Mouse (Mus musculus) ES-CJ7 (cell line): ENCODE results near the gene Cep85l.
A peak's percentile ranks its signal among the peaks of the same experiment; 100 is the strongest.

Experiments
- DNase-seq: peaks from one replicate; pipeline ENCODE4 v3.0.0; 2011; ENCODE audit warnings: low read depth, low spot score

Gene Cep85l

DNA sequence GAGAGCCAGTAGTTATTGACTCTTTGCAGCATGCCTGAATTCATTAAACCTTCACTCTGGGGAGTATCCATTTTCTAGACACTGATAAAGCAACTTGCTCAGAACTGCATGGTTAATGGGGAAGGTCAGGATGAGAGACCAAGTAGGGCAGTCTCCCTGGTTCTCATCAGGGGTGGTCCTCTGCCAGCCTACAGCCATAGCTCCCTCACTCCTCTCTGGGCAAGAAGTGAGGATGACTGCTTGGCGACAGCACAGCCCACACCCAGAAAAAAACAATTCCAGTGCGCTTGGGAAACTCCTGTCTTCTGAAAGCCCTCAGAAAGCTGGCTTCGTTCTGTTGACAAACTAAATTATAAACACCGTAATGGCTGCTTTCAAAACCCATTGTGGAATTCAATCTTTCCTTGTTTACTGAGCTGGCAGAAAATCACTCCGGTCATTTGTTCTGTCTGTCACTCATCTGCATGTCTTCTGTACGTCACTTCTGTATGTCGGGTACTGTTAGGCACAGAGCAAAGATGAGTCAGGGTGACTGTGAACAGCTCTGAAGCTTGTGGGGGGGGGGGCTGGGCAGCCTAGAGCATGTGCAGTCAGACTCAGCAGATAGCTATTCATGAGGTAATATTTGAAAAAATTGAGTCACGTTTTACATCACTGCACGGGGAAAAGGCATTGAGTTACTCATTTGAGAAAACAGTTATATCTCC, 15.3 kb upstream of the Cep85l start:
- DNase-seq, result no peak

DNA sequence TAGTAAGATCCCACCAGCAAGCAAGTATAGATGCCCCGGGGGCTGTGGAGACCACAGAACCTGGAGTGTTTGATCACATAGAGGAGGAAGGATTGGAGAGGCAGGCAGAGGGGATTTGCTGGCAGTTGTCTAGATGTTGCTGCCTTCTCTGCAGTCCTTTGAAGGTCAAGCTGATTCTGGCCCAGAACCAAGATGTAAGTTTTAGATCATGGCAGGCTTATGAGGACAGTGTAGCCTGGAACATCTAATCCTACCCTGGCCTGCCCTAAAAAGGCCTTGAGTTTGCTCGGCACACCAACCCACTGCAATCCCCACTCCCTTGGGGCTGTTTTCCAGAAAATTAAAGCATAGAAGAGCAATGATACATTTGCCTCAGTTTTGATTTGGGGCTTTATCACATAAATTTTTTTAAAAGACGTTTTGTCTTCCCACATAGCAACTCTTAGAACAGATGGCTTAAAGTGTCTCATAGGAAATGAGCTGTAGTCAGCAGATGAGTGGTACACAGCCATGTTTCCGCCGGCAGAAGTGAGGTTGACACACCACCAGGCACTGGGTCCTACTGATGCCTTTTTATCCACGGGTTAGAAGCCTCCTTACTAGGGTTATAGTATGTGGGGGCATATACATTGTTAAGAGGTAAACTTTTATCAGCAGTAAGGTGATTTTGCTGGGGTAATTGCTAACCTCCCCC, 8.6 kb upstream of the Cep85l start:
- no peak for DNase-seq

DNA sequence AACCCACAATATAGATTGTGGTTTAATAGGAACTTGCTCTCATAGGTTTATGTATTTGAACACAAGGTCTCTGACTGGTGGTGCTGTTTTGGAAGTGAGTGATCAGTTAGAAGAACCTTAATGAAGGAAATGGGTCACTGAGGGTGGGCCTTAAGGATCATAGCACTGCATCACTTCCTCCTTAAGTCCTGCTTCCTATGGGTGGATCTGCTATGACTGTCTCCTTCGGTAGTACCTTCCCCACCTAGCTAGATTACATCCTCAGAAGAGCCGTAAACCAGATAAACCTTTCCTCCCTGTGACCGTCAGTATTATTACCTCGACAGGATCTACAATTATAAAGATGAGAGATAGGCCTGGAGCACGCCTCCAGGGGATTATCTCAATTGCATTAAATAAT, 5.7 kb upstream of the Cep85l start:
- no peak for DNase-seq

DNA sequence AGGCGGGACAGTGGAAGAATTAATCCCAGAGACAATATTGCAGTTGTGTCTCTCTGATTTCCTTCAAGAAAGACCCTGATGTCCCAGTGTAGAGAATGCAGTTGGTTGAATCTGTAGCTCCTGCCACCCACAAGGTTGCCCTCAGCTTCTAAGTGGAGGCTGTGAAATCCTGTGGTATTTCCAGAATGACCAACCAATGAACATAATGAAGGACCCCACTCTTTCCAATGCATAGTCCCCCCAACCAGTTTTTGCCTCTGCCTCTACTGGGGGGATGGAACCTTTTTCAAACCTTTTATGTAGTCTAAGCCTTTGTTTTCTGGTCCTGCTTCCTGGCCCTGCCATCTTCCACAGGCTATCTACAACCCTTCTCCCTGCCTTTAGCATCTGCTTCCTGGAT, 5.1 kb upstream of the Cep85l start:
- no peak for DNase-seq

DNA sequence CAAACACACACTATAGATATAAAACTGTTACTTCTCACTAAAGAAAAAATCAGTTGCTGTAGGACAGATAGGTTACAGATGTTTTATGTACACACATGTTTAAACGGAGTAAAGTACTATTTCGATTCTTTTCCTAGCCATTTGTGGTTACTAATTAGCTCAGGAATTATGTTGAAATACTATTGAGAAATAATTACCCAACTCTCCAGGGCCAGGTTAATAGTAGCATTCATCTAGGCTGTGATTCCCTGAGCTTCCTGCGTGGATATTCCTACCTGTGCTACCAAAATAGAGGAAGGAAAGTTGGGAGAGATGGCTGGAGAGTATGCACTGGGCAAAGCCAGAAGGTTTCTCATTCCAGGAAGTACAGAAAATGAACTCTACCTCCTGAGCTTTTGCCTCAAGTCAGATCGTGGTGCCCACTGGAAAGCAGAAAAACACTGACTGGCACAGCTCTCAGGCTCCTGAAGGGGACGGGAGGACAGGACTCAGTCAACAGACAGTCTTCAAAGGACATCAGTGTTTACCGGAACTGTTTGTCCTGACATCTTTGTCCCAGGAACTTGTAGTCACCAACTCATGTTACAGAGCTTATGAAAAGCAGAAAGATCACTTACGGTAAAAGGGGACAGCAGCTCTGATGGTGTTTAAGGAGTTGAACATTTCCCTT, 3.1 kb upstream of the Cep85l start:
- DNase-seq, result no peak

DNA sequence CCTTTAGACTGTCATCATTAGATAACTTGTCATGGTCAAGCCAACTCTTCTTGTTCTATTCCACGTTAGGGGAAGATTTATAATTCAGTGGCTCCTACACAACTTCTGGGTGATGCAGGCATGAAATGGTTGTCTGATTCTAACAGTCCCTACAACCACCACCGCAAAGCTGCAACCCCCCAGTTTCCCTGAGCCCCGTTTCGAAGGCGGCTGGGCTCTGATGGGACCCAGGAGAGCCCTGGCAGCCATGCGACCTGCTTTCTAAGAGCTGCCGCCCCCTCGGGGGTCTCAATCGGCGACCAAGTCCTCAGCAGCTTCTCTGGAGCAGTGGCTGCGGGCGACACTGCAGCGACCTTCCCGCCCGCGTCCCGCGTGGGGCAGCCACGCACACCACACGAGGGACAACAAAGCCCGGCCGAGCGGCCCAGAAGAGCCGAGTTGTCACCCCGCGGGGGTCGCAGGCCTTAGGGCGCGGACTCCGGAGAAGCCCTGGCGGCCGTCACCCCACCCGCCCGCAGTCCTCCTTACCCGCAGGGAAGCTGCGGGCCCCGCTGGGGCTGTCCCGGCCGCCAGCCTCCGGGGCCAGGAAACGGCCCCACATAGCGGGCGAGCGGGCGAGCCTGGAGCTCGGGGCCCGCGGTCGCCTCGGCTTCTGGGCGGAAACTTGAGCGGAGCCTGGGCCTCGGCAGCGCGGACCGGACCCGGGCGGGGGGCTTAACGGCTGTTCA, 602 bp downstream of the Cep85l start:
- peak; percentile 13 for DNase-seq

DNA sequence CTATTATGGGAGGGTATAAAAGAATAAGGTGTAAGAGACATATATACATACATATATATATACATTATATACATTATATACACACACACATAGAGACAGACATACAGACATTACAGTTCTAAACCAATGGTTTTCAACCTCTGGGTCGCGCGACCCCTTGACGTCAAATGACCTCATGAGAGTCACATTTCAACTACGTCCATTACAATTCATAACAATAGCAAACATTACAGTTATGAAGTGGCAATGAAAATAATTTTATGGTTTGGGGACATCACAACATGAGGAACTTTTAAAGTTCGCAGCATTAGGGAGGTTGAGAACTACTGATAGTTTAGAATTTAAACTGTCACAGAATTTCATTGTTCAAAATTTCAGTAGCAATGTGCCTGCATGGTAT, 1.5 kb downstream of the Cep85l start:
- no peak for DNase-seq

DNA sequence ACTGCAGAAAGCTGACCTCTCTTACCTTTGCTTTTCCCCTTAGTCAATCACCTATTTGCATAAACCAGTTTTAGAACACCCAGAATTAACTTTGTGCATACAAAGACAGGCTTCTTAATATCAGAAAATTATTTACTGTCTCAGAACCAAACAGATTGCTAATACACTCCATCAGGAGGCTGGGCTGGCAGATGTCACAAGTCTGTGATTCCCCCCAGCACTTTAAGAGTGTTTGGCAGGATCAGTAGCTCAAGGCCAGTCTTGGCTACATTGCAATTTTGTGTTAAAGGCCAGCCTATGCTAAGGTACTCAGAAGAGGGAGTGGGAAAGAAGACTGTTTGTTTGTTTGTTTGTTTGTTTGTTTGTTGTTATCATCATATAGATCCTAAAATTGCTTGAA, 2.7 kb downstream of the Cep85l start:
- no peak for DNase-seq

DNA sequence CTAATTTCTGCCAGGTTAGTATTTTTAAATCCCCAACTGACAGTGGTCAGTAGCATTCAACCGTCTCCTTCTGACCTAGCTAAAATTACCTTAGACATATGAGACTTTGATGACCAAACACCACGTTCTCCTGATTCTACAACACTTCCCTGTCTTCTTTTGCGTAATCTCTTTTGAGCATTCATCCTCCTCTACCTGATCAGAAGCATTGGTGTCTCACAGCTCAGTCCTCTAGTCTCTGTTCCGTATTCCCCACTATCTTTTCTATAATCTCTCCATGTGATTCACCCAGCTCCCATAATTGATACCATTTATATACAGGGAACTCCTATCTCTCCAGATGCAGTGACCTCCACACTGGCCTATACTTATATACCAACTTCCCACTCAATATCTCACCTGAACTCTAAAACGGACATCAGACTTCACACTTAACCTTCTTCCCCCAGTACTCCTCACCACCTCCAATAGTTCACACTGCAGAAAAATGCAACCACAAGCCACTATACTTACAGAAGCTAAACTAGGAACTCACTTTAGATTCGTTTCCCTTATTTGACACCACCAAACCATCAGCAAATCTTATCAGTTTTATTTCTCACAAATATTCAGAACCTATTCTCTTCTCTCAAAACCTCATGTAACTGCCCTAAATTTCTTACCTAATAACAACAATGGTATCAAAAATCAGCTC, 5.7 kb downstream of the Cep85l start:
- DNase-seq, result no peak

DNA sequence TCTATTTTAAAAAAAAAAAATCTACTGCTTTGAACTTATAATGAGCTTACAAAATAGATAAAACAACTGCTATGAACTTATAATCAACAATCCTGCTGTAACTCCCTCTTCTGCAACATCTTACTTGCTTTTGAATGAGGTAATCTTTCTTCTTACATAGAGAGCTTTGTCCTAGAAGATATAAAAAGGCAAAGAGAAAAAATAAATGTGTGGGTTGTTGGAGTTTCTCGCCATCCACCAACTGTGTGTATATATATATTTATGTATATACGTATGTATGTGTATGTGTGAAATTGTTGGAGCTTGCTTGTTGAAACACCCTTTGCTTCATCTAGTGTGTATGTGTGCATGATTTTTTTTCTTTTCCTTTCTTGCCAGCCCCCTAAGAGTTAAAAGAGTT, 12.5 kb downstream of the Cep85l start:
- no peak for DNase-seq

DNA sequence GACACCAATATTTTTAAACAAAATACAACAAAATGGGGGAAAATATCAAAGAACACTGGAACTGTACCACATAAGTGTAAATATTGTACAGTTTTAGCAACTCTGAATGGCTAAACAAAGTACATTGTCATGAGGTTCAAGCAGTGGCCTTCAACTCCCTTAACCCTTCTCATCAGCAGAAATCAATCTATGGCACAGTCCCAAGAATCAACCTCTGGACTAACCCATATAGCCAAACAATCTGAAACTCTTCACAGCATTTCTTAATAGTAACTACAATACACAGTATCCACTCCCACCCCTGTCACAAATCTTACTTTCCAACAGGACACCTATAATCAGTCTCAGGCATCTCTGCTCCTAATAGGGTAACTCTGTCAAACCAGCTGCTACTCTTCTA, 15.4 kb downstream of the Cep85l start:
- no peak for DNase-seq

DNA sequence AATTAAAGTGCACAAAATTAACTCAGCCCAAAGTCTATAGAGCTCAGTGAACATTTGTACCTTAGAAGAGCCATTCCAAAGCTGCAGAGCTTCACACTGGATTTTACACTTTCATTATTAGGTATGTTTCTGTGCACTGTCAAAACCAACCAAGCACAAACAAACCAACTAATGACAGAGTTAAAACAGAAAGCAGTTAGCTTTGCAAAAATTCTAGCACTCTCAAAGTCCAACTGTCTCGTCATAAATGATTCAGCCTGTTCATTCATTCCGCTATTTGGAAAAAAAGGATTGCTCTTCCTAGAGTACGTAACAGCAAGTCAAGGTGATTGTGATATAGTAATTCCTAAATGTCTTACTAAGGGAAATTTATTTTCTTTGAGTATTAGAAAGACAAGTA, 20.7 kb downstream of the Cep85l start:
- no peak for DNase-seq

DNA sequence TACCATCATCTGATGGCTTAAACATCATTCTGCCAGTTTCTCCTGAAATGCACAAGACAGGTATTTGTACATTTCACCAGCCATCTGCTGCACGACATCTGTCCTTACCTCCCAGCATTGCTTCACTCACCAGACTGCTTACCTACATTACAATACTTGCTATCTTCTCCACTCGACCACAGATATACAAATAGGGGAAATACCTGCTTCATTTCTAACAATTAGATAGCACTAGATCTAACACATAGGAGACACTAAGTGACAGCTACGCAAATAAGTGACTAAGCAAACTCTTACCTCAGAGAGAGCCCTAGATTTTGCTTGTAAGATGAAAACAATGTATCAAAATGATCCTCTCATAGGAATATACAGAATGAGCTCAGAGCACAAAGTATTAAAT, 26.1 kb downstream of the Cep85l start:
- DNase-seq, result no peak

DNA sequence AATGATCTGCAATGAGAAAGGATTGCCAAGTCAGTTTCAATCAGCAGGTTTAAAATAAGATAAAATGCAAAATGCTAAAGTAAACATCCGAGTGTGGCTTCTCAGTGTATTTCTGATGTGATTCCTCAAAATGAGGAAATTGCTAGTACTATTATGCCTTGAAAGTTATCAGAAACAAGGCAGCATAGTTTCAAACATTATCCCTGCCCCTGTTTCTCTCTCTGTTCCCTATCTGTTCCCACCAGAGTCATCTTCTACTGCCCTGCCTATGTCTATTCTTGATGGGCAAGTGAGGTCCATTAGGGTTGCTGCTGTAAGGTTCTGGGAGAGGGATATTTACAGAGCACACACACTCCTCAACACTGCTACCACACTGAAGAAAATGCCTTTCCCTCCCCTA, 30.5 kb downstream of the Cep85l start:
- DNase-seq, result no peak

DNA sequence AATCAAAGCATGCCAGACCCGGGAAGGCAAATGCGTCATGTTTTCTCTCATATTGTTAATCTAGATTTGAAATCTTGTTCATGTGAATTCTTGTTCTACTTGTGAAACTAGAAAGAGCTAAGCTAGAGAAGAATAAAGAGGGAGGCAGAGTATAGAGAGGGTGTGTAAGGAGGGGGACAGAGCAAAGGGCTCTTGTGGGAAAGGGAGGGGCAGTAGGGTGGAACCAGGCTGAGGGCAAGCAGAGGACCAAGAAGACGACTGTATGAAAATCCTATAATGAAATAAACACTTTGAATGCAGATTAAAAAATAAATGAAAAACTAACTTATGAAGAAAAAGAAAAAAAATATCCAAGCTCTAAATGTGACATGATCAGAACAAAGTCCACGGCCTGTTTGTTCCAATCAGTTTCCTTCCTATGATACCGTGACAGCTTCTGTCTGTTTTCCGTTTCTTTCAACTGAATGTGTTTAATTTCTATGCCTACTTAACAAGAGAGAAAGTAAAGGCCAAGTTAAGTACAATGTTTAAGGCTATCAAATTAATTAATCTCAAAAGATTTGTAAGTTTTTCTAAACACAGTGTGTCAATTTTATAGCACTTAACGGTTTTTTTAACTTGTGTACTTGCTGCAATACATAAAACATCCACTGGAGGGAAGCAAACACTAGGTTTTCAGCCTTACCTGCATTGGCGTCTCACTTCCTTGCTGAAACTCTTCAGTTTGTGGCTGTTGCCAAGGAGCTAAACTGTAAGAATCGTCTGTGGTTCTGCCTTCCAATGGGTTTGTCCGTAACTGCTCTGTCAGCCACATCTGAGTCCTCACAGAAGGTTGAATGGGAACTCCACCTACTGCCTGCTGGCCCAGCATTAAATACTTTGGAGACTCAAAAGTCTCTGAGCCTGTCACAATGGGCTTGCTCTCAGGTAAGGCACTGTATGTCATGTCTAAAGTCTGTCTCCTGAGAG, 31.7 kb downstream of the Cep85l start:
- peak; percentile 70 for DNase-seq

DNA sequence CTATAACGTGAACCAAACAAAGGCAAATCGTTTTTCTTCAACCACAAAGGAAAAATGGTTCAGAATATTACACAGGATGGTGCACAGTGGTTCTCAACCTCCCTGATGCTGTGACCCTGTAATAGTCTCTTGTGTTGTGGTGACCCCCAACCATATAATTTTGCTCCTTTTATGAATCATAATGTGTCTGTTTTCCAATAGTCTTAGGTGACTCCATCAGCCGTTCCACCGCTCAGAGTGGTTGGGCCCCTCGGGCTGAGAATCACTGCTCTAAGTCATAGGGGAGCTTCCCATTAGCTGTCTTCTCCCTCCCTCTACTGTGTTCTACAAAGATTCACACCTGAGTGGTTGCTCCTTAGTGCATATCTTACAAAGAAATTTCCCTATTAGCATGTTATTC, 32.8 kb downstream of the Cep85l start:
- DNase-seq, result no peak

DNA sequence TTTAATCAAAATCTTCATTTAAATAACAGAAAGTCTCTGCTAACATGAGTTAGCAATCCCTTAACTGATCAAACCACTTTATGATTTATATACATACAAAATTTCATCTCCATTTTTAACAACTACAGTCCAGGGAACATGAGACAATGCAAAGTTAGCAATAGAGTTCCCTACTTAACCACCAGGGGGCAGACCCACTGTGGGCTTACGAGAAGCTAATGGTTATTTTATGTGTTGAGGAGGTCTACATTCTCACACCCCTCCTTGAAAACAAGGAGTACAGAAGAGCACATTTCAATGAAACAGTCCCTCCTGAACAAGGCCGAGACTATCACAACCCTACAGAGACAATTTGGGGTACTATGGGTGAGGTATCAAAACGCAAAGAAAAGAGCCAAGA, 33.2 kb downstream of the Cep85l start:
- DNase-seq, result peak; percentile 38

DNA sequence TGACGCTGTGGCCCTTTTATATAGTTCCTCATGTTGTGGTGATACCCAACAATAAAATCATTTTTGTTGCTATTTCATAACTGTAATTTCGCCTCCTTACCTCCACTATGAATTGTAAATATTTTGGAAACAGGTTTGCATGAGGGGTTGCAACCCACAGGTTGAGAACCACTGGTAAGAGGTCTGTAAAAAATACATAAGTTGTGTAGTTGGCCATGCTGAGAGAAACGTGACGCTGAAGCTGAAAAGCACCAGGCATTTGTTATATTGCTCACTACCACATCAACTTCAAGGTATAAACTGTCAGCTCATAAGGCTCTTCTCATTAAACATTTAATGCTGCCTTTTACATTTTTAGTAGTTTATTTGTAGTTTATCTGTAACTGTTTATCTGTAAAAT, 34.2 kb downstream of the Cep85l start:
- DNase-seq, result no peak

DNA sequence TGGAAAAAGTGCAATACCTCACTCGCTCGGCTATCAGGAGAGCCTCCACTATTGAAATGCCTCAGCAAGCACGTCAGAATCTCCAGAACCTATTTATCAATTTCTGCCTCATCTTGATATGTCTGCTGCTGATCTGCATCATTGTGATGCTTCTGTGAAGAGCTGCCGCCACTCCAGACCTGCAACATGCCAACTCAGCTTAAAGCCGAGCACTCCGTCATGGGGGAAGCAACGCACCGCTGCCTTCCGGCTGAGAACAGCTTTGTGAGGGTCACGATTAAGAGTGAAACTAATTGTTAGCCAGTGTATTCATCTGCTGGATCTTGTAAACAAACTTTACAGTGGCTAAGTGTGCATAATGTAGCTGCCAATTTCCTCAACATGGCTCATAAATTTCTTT, 35.9 kb downstream of the Cep85l start:
- no peak for DNase-seq

DNA sequence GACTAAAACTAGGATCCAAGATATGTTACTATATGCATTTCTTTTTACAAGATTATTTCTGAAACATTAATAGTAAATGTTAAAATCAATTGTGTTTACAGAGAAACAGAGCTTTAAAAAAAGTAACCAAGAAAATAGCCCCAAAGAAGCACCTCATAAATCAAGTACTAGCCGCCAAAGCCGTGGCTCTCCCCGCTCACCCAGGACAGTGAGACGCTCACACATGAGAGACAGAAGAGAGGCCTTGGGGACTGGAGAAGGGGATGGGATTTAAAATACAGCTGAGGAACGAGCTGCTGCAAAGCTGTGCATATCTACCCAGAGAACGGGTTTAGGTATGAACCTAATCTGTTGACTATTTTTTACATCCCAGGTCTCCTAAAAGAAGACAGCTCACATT, 36.4 kb downstream of the Cep85l start:
- no peak for DNase-seq
